Mouse (Mus musculus) limb, embryonic 15.5 days (tissue): ENCODE measurements at regions not wholly inside any gene's neighbourhood (a gene's known extent, or its start where the extent isn't known, plus 50 kb on each side); places are given as distances from the start of the nearest gene placed in this dataset.
A peak's percentile ranks its signal among the peaks of the same experiment; 100 is the strongest.

ENCODE experiments used
- ATAC-seq: fragments of 200-750 bp; cut with Nextera tagmentation; 2 replicates; pipeline ENCODE4 v1.8.0; 2017; ENCODE audit warnings: low read depth, moderate TSS enrichment; ENCODE audit not compliant: insufficient number of reproducible peaks, low FRiP score, low TSS enrichment
- H3K27ac ChIP-seq: fragments of 300-500 bp; sonication (generic); 2 replicates; pipeline ENCODE4 v1.5.1; 2015; ENCODE audit warnings: moderate library complexity, mild to moderate bottlenecking, inconsistent platforms
- H3K27me3 ChIP-seq: fragments of 300-500 bp; sonication (generic); 2 replicates; pipeline ENCODE4 v1.6.1; 2015; ENCODE audit warnings: inconsistent platforms
- H3K36me3 ChIP-seq: fragments of 300-500 bp; sonication (generic); 2 replicates; pipeline ENCODE4 v1.6.1; 2015; ENCODE audit warnings: inconsistent platforms
- H3K4me1 ChIP-seq: fragments of 300-500 bp; sonication (generic); 2 replicates; pipeline ENCODE4 v1.6.1; 2015; ENCODE audit warnings: inconsistent platforms
- H3K4me2 ChIP-seq: fragments of 300-500 bp; sonication (generic); 2 replicates; pipeline ENCODE4 v1.6.1; 2015; ENCODE audit warnings: mild to moderate bottlenecking, inconsistent platforms
- H3K4me3 ChIP-seq: fragments of 300-500 bp; sonication (generic); 2 replicates; pipeline ENCODE4 v1.5.1; 2015; ENCODE audit warnings: mild to moderate bottlenecking, inconsistent platforms
- H3K9ac ChIP-seq: fragments of 300-500 bp; sonication (generic); 2 replicates; pipeline ENCODE4 v1.6.1; 2015; ENCODE audit warnings: inconsistent platforms
- H3K9me3 ChIP-seq: fragments of 300-500 bp; sonication (generic); 2 replicates; pipeline ENCODE4 v1.6.1; 2016; ENCODE audit warnings: inconsistent platforms
- WGBS: fragments of 180-500 bp; shearing (Covaris S2); methylation state at CpG from one replicate; pipeline ENCODE4 v1.1.7; 2015; 5-methylcytosine and 5-hydroxymethylcytosine counted together

DNA sequence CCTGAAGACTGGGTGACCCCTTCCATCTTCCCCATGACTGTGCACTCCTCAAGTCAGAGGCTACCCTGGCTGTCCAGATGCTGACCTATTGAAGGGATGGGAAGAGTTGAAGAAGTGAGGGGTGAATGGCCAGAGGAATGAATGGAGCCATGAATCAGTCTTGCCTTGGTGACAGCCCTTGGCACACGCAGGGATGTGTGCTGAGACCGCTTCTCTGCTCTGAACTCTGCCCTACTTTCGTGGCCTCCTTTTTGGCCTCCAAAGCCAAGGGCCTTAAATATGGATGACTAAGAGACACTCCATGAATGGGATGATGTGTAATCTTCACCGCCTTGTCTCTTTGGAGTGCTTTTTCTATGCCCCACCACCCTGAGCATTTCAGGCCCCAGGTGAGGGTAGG is 259.7 kb downstream of the Dysf start:
- 96% methylated on average over 4 of the region's 4 CpGs for WGBS
- H3K27ac ChIP-seq: no peak overlapping the region
- H3K4me2 ChIP-seq: no peak overlapping the region
- H3K27me3 ChIP-seq: 0 out of 2 replicates have a peak, but pooled peaks cover 2% of the 10 kb centered on the region
- peaks cover 50% of the 10 kb centered on the region for H3K4me1 ChIP-seq
- no peak overlapping the region for H3K4me3 ChIP-seq
- H3K9ac ChIP-seq: no peak overlapping the region
- ATAC-seq: no peak
- no peaks in the 10 kb centered on the region for H3K36me3 ChIP-seq
- no peaks in the 10 kb centered on the region for H3K9me3 ChIP-seq

DNA sequence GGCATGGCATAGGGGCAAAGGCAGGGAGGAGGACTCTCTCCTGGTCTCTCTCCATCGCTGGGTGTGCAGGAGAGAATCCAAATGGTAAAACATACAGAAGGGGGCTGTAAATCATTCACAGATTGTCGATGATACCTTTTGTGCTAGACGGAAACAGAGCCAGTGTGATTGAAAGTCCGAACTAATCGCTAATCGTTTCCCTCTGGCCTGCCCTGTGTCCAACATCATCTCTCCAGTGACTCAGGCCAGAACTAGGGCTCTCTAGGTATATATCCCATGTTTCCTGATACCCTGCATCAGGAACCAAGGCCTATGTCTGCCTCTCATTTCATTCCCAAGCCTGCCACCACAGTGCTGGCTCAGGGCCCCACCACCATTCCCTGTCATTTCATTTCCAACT is 259.1 kb downstream of the Dysf start:
- Histone ChIP-seq H3K4me1 (peaks cover 44% of the 10 kb centered on the region), H3K9me3 (no peaks in the 10 kb centered on the region), H3K27ac (0 out of 2 replicates have a peak overlapping the region, but pooled peaks have one; percentile 43), H3K9ac (no peak overlapping the region), H3K27me3 (0 out of 2 replicates have a peak, but pooled peaks cover 2% of the 10 kb centered on the region), H3K4me3 (no peak overlapping the region), H3K4me2 (no peak overlapping the region), H3K36me3 (no peaks in the 10 kb centered on the region)
- 62% methylated on average over 6 of the region's 6 CpGs for WGBS
- no peak for ATAC-seq

DNA sequence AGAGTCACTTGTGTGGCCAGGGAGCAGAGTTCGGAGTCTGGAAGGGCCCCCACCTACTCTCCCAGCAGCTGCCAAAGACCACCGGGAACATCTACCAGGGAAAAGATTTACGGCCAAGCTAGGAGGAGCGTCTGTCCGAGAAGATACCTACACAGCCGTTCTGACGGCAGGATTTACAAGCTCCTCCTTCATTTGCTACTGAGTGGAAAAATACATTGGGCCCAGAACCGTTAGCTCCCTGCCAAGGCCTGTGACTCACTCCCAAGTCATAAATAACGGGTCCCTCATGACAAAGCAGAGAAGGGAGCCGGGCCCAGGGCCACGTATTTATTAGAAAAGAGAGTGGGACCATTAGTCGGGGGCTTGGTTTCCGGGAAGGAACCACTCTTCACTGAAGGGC is 258.3 kb downstream of the Dysf start:
- 0 out of 2 replicates have a peak, but pooled peaks cover 2% of the 10 kb centered on the region for H3K27me3 ChIP-seq
- no peaks in the 10 kb centered on the region for H3K36me3 ChIP-seq
- H3K9me3 ChIP-seq: no peaks in the 10 kb centered on the region
- peaks cover 37% of the 10 kb centered on the region for H3K4me1 ChIP-seq
- WGBS: 17% methylated on average over 13 of the region's 13 CpGs
- H3K9ac ChIP-seq: no peak overlapping the region
- H3K4me2 ChIP-seq: no peak overlapping the region
- peak; percentile 68; the same call in 1 of the 2 replicates for ATAC-seq
- no peak overlapping the region for H3K4me3 ChIP-seq
- H3K27ac ChIP-seq: peak overlapping the region; percentile 68

DNA sequence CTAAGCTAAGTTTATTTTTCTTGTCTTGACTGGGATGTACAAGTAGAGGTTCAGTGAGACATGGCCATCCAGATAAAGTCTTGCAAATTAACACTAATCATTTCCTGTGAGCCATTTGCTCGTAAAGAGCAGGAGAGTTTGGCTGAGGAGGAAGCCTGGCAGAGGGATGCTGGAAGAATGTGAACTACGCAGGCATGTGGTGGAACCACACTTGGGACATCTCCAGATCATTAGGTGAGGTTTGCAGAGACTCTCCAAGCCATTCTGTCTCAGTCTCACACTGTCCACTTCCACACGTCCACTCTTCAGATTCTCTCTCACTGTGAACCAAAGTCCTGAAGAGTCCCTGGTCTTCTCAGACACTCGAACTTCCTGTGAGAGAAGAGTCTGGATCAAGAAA is 256.3 kb downstream of the Dysf start:
- Histone ChIP-seq H3K4me2 (no peak overlapping the region), H3K9ac (no peak overlapping the region), H3K4me1 (peaks cover 31% of the 10 kb centered on the region), H3K27me3 (0 out of 2 replicates have a peak, but pooled peaks cover 2% of the 10 kb centered on the region), H3K36me3 (no peaks in the 10 kb centered on the region), H3K4me3 (no peak overlapping the region), H3K27ac (no peak overlapping the region), H3K9me3 (no peaks in the 10 kb centered on the region)
- no peak for ATAC-seq
- WGBS: 62% methylated on average over 4 of the region's 4 CpGs

DNA sequence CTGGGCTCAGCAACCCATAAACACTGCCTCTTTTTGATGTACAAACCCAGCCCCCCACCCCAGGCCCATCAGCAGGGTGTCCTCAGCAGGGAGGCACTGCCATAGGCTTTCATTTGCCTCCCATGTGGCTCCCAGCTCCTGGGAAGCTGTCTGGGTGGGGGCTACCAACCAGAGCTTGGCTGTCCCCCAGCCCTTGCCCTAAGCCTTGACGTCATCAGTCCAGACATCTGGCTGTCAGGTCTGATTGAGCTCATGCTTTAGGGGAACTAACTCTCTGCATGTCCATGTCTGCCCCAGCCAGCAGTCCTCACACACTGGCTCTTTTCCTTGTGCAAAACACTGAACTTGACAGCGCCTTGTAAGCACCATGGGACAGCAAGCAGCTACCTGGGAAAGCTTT is 255.3 kb downstream of the Dysf start:
- peaks cover 31% of the 10 kb centered on the region for H3K4me1 ChIP-seq
- 41% methylated on average over 2 of the region's 2 CpGs for WGBS
- no peak overlapping the region for H3K4me3 ChIP-seq
- no peak overlapping the region for H3K9ac ChIP-seq
- no peak overlapping the region; the same call in 1 of the 2 replicates for H3K27ac ChIP-seq
- H3K27me3 ChIP-seq: 0 out of 2 replicates have a peak, but pooled peaks cover 2% of the 10 kb centered on the region
- no peaks in the 10 kb centered on the region for H3K9me3 ChIP-seq
- H3K36me3 ChIP-seq: no peaks in the 10 kb centered on the region
- H3K4me2 ChIP-seq: no peak overlapping the region
- 0 out of 2 replicates have a peak, but pooled peaks have one; percentile 33 for ATAC-seq

DNA sequence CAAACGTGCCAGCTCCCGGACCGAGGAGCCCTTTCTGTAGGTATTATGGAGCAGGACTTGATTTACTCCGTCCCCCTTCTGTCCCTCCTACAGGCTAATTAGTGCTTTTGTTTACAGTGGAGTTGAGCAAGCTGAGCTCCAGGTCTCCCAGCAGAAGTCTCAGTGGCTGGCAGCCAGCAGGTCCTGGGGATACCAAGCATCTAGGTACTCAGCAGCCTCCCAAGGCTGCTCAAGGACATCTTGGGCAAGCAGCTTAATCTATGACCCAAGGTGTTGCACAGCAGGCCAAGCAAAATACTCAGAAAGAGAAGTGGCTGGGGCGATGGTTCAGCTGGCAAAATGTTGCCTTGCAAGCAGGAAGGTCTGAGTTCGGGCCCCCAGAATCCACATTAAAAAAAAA is 254.4 kb downstream of the Dysf start:
- H3K9ac ChIP-seq: no peak overlapping the region
- 45% methylated on average over 6 of the region's 6 CpGs for WGBS
- H3K4me2 ChIP-seq: no peak overlapping the region
- no peaks in the 10 kb centered on the region for H3K36me3 ChIP-seq
- no peak for ATAC-seq
- H3K27ac ChIP-seq: no peak overlapping the region
- H3K4me3 ChIP-seq: no peak overlapping the region
- H3K27me3 ChIP-seq: 0 out of 2 replicates have a peak, but pooled peaks cover 2% of the 10 kb centered on the region
- peaks cover 31% of the 10 kb centered on the region for H3K4me1 ChIP-seq
- no peaks in the 10 kb centered on the region for H3K9me3 ChIP-seq

GRCm38 (mm10) chr6:84261483-84261882 is 253.1 kb downstream of the Dysf start:
- Histone ChIP-seq H3K4me3 (no peak overlapping the region), H3K27ac (no peak overlapping the region), H3K9ac (no peak overlapping the region), H3K27me3 (0 out of 2 replicates have a peak, but pooled peaks cover 2% of the 10 kb centered on the region), H3K36me3 (no peaks in the 10 kb centered on the region), H3K4me2 (no peak overlapping the region), H3K4me1 (peaks cover 19% of the 10 kb centered on the region), H3K9me3 (no peaks in the 10 kb centered on the region)
- ATAC-seq: no peak
- 85% methylated on average over 3 of the region's 3 CpGs for WGBS
